Mouse (Mus musculus) heart, embryonic 15.5 days (tissue): ENCODE results near the gene Myh10. TPM values are rescaled to one million over a fixed set of nuclear protein-coding genes. Genes with fewer than 3 reads are reported as not detected.
A peak's percentile ranks its signal among the peaks of the same experiment; 100 is the strongest.

Experiments used
- ATAC-seq: fragments of 200-750 bp; cut with Nextera tagmentation; replicated peaks from 2 replicates; pipeline ENCODE4 v1.8.0; 2017; ENCODE audit warnings: low read depth, moderate TSS enrichment; ENCODE audit not compliant: insufficient number of reproducible peaks, insufficient read depth, low FRiP score
- H3K27ac ChIP-seq: fragments of 300-500 bp; sonication (generic); 2 replicates; pipeline ENCODE4 v1.5.1; 2015; ENCODE audit warnings: mild to moderate bottlenecking, inconsistent platforms
- H3K27me3 ChIP-seq: fragments of 300-500 bp; sonication (generic); 2 replicates; pipeline ENCODE4 v1.6.1; 2015; ENCODE audit warnings: inconsistent platforms
- H3K36me3 ChIP-seq: fragments of 300-500 bp; sonication (generic); 2 replicates; pipeline ENCODE4 v1.6.1; 2015; ENCODE audit warnings: mild to moderate bottlenecking, inconsistent platforms
- H3K4me1 ChIP-seq: fragments of 300-500 bp; sonication (generic); replicated peaks from 2 replicates; pipeline ENCODE4 v1.6.1; 2015; ENCODE audit warnings: inconsistent platforms
- H3K4me2 ChIP-seq: fragments of 300-500 bp; sonication (generic); 2 replicates; pipeline ENCODE4 v1.6.1; 2015; ENCODE audit warnings: inconsistent platforms, mild to moderate bottlenecking, moderate library complexity
- H3K4me3 ChIP-seq: fragments of 300-500 bp; sonication (generic); 2 replicates; pipeline ENCODE4 v1.5.1; 2015; ENCODE audit warnings: mild to moderate bottlenecking, inconsistent platforms
- H3K9ac ChIP-seq: fragments of 300-500 bp; sonication (generic); 2 replicates; pipeline ENCODE4 v1.6.1; 2015; ENCODE audit warnings: mild to moderate bottlenecking, inconsistent platforms
- H3K9me3 ChIP-seq: fragments of 300-500 bp; sonication (generic); replicated peaks from 2 replicates; pipeline ENCODE4 v1.6.1; 2016; ENCODE audit warnings: inconsistent platforms
- WGBS: fragments of 180-500 bp; shearing (Covaris S2); methylation state at CpG from one replicate; pipeline ENCODE4 v1.1.7; 2015; ENCODE audit warnings: mixed read lengths; 5-methylcytosine and 5-hydroxymethylcytosine counted together
- polyA plus RNA-seq: library from polyadenylated mRNA; unstranded; fragments of >200 nt; fragmentation: Nextera tagmentation; extraction: Ambion mirVana; gene quantifications from 2 replicates; pipeline ENCODE4 v1.2.1, GENCODE M21; 2015

The Myh10 gene
- polyA plus RNA-seq, 1 experiment from 2014 or later: 90.9 TPM

DNA sequence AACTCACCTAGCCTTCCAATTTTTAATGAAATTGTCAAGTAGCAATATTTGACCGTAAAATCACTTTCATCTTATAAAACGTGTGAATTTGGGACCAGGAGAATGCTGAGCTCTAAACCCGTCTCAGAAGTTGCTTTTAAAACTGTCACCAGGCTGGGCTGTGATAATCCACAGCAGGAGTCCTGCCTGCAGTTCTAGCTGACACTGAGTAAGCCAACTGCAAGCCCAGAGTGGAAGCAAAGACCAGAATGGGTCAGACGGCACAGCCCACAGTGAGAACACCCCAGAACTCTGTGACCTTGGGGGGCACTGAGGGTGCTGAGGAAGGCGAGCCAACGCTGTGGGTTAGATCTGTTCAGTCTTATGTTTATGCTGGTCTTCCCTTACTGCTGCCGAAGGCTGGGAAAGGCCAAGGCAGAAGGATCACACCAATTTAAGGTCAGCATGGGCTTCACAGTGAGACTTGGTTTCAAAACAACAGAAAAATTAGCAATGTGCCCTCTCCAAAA is 84.8 kb downstream of the Myh10 start:
- peaks cover 20% of the 10 kb centered on the region for H3K4me1 ChIP-seq
- H3K36me3 ChIP-seq: peaks cover 51% of the 10 kb centered on the region
- H3K9me3 ChIP-seq: no peaks in the 10 kb centered on the region
- H3K4me2 ChIP-seq: no peak overlapping the region
- no peaks in the 10 kb centered on the region for H3K27me3 ChIP-seq
- 72% methylated on average over 7 of the region's 7 CpGs for WGBS
- no peak overlapping the region for H3K9ac ChIP-seq
- no peak overlapping the region for H3K4me3 ChIP-seq
- H3K27ac ChIP-seq: no peak overlapping the region
- no peak for ATAC-seq

DNA sequence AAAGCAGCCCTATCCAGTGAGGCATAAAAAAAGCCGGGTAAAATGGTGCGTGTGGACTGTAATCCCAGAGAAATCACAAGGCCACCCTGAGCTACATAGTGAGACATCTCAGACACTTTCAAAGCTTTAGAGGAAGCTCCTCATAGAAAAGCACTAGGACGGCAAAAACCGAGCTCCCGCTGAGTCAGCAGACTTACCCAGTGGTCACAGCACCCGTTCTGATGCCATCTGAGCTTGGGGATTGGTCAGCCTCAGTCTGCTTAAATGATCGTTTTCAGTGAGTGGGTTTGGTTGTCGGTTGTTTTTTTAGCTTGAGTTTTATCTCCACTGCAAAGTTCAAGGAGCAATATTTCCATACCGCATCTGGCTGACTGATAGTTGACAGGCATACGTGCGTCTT is 86.6 kb downstream of the Myh10 start:
- Histone ChIP-seq H3K4me3 (no peak overlapping the region), H3K4me1 (peaks cover 22% of the 10 kb centered on the region), H3K9ac (no peak overlapping the region), H3K4me2 (no peak overlapping the region), H3K36me3 (peaks cover 49% of the 10 kb centered on the region), H3K9me3 (no peaks in the 10 kb centered on the region), H3K27me3 (no peaks in the 10 kb centered on the region), H3K27ac (no peak overlapping the region)
- WGBS: 72% methylated on average over 11 of the region's 11 CpGs
- ATAC-seq: no peak

DNA sequence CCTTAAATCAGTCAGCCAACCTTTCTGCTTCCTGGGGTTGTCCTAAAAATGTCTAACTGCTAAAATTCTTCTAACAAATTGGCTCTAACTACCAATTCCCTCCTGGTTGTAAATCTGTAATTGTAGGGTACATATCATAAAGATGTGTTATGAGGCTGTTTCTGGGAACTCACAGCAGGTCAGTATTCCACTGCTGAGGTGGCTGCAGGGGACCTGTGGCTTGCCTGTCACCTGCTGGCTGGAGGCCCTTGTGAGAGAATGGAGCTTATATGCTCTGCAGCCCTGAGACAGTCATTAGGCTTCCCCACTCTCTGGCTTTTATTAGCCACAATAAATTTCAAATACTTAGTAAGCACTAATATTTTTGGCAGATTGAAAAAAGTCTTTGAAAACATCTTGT is 87.5 kb downstream of the Myh10 start:
- no peak for ATAC-seq
- Histone ChIP-seq H3K9me3 (no peaks in the 10 kb centered on the region), H3K9ac (no peak overlapping the region), H3K27me3 (no peaks in the 10 kb centered on the region), H3K4me1 (peaks cover 22% of the 10 kb centered on the region), H3K4me2 (no peak overlapping the region), H3K27ac (no peak overlapping the region), H3K4me3 (no peak overlapping the region), H3K36me3 (peaks cover 50% of the 10 kb centered on the region)

- peaks cover 51% of the 10 kb centered on the region for H3K36me3 ChIP-seq
Observed at GRCm38 (mm10) chr11:68779735-68780465, 88.5 kb downstream of the Myh10 start.

DNA sequence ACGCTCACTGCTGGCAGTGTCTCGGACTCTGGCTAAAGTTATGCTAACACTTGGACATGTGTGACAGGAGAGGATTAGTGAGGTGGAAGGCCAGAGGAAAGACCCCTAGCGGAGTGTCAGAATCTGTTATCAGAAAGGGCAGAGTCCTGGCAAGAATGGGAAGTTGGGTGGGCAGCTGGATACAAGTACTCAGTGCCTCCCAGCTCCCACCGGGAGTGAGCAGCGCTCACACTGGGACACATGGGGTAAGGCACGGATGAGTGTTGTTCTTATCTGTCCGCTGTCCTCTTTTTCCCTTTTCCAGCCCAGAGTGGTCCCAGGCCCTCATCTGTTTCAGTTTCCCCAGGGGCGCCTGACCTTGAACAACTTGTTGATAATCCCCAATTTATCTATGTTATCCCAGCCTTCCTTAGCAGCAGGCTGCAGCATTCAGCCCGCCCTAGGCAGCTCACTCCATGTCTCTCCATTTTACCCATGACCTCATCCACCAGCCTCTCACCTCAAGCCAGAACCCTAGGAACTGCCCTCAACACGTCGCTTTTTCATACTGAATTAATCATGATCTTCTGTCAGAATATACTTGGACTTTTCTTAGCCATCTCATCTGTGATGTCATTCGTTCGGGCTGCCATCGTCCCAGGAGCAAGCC is 89.2 kb downstream of the Myh10 start:
- Histone ChIP-seq H3K9me3 (no peaks in the 10 kb centered on the region), H3K4me3 (no peak overlapping the region), H3K4me1 (peaks cover 22% of the 10 kb centered on the region), H3K4me2 (peak overlapping the region; percentile 9; the same call in 1 of the 2 replicates), H3K9ac (no peak overlapping the region), H3K27me3 (no peaks in the 10 kb centered on the region), H3K27ac (peak overlapping the region; percentile 75), H3K36me3 (peaks cover 53% of the 10 kb centered on the region)
- peak; percentile 75 for ATAC-seq
- WGBS: 28% methylated on average over 14 of the region's 14 CpGs

More at GRCm38 (mm10) chr11:68779735-68780465, 88.5 kb downstream of the Myh10 start:
- Histone ChIP-seq H3K27me3 (no peaks in the 10 kb centered on the region), H3K4me3 (no peak overlapping the region), H3K4me1 (peaks cover 22% of the 10 kb centered on the region), H3K4me2 (peak overlapping the region; percentile 9; the same call in 1 of the 2 replicates), H3K9me3 (no peaks in the 10 kb centered on the region), H3K27ac (peak overlapping the region; percentile 75), H3K9ac (peak overlapping the region; percentile 26; the same call in 1 of the 2 replicates)
- 46% methylated on average over 10 of the region's 10 CpGs for WGBS
- peak; percentile 70; the same call in 1 of the 2 replicates for ATAC-seq

GRCm38 (mm10) chr11:68782336-68782735 is 91.0 kb downstream of the Myh10 start:
- peaks cover 62% of the 10 kb centered on the region for H3K36me3 ChIP-seq
- H3K9ac ChIP-seq: no peak overlapping the region
- peaks cover 22% of the 10 kb centered on the region for H3K4me1 ChIP-seq
- H3K27me3 ChIP-seq: no peaks in the 10 kb centered on the region
- 84% methylated on average over 9 of the region's 9 CpGs for WGBS
- H3K4me3 ChIP-seq: no peak overlapping the region
- no peaks in the 10 kb centered on the region for H3K9me3 ChIP-seq
- H3K4me2 ChIP-seq: no peak overlapping the region
- H3K27ac ChIP-seq: no peak overlapping the region
- no peak for ATAC-seq

GRCm38 (mm10) chr11:68785813-68786212 is 94.5 kb downstream of the Myh10 start:
- H3K9me3 ChIP-seq: no peaks in the 10 kb centered on the region
- ATAC-seq: no peak
- no peak overlapping the region for H3K4me3 ChIP-seq
- H3K4me1 ChIP-seq: peaks cover 6% of the 10 kb centered on the region
- 84% methylated on average over 8 of the region's 8 CpGs for WGBS
- peaks cover 92% of the 10 kb centered on the region for H3K36me3 ChIP-seq
- no peaks in the 10 kb centered on the region for H3K27me3 ChIP-seq
- no peak overlapping the region for H3K27ac ChIP-seq
- H3K4me2 ChIP-seq: no peak overlapping the region
- H3K9ac ChIP-seq: no peak overlapping the region

DNA sequence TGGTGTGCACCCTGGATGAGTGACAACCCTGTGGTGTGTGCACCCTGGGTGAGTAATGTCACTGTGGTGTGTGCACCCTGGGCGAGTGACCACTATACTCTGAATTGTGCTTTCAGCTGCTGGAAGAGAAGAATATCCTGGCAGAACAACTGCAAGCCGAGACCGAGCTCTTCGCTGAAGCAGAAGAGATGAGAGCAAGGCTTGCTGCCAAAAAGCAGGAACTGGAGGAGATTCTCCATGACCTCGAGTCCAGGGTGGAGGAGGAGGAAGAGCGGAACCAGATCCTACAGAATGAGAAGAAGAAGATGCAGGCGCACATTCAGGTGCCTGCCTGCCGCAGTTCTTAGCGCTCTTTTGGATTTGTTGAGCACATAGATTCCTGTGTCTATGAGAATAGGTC is 95.9 kb downstream of the Myh10 start:
- no peak for ATAC-seq
- peaks cover 96% of the 10 kb centered on the region for H3K36me3 ChIP-seq
- WGBS: 84% methylated on average over 9 of the region's 9 CpGs
- no peak overlapping the region for H3K9ac ChIP-seq
- no peaks in the 10 kb centered on the region for H3K27me3 ChIP-seq
- H3K27ac ChIP-seq: no peak overlapping the region
- H3K4me3 ChIP-seq: no peak overlapping the region
- H3K4me2 ChIP-seq: no peak overlapping the region
- H3K4me1 ChIP-seq: no peaks in the 10 kb centered on the region
- H3K9me3 ChIP-seq: no peaks in the 10 kb centered on the region

GRCm38 (mm10) chr11:68790720-68791119 is 99.4 kb downstream of the Myh10 start:
- no peak overlapping the region for H3K27ac ChIP-seq
- H3K36me3 ChIP-seq: peaks cover 99% of the 10 kb centered on the region
- no peak overlapping the region for H3K4me3 ChIP-seq
- H3K9ac ChIP-seq: no peak overlapping the region
- no peaks in the 10 kb centered on the region for H3K9me3 ChIP-seq
- H3K4me1 ChIP-seq: no peaks in the 10 kb centered on the region
- WGBS: 90% methylated on average over 10 of the region's 10 CpGs
- H3K27me3 ChIP-seq: no peaks in the 10 kb centered on the region
- ATAC-seq: no peak
- no peak overlapping the region for H3K4me2 ChIP-seq

DNA sequence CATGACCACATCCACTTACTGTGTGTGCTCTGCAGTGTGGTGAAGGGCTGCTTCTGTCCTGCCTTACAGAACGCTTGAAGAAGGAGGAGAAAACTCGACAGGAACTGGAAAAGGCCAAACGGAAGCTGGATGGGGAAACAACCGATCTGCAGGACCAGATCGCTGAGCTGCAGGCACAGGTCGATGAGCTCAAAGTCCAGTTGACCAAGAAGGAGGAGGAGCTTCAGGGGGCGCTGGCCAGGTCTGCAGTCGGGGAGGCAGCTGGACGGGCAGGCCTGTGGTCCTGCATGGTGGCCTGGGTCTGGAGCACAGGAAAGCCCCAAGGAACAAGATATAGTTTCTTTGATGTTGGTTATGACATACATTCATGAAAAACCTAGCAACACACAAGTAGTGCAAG is 100.4 kb downstream of the Myh10 start:
- H3K9ac ChIP-seq: no peak overlapping the region
- no peaks in the 10 kb centered on the region for H3K4me1 ChIP-seq
- H3K4me3 ChIP-seq: no peak overlapping the region
- no peaks in the 10 kb centered on the region for H3K27me3 ChIP-seq
- no peak overlapping the region for H3K4me2 ChIP-seq
- peaks cover 97% of the 10 kb centered on the region for H3K36me3 ChIP-seq
- H3K9me3 ChIP-seq: no peaks in the 10 kb centered on the region
- H3K27ac ChIP-seq: no peak overlapping the region
- WGBS: 83% methylated on average over 9 of the region's 9 CpGs
- ATAC-seq: no peak

- Histone ChIP-seq H3K9me3 (no peaks in the 10 kb centered on the region), H3K9ac (no peak overlapping the region), H3K4me2 (no peak overlapping the region), H3K27ac (no peak overlapping the region), H3K4me1 (no peaks in the 10 kb centered on the region), H3K27me3 (no peaks in the 10 kb centered on the region), H3K4me3 (no peak overlapping the region), H3K36me3 (peaks cover 98% of the 10 kb centered on the region)
- no peak for ATAC-seq
- 90% methylated on average over 10 of the region's 10 CpGs for WGBS
Observed at GRCm38 (mm10) chr11:68798258-68798657, 106.9 kb downstream of the Myh10 start.
